Mouse (Mus musculus) embryonic fibroblast, embryonic 13.5 days (primary cell): ENCODE results near the gene Cbl. TPM values are rescaled to one million over a fixed set of nuclear protein-coding genes. Genes with fewer than 3 reads are reported as not detected.
A peak's percentile ranks its signal among the peaks of the same experiment; 100 is the strongest.

Experiments used
- H3K27ac ChIP-seq: 2 replicates; pipeline ENCODE4 v1.5.1; 2012; ENCODE audit warnings: low read length, control low read depth, inconsistent platforms; ENCODE audit not compliant: insufficient read depth
- H3K4me1 ChIP-seq: 2 replicates; pipeline ENCODE4 v1.6.1; 2011; ENCODE audit warnings: low read length; ENCODE audit not compliant: control insufficient read depth, insufficient read depth
- H3K4me3 ChIP-seq: 2 replicates; pipeline ENCODE4 v1.5.1; 2011; ENCODE audit warnings: mild to moderate bottlenecking, control low read depth, low read length; ENCODE audit not compliant: insufficient read depth
- CTCF ChIP-seq: IDR thresholded peaks from 2 replicates; pipeline ENCODE4 v1.5.1; 2011; ENCODE audit warnings: mild to moderate bottlenecking, control low read depth, low read length, moderate library complexity, borderline replicate concordance; ENCODE audit not compliant: insufficient read depth
- POLR2A ChIP-seq: IDR thresholded peaks from 2 replicates; pipeline ENCODE4 v1.6.1; 2011; ENCODE audit warnings: low read depth, mild to moderate bottlenecking, control low read depth, low read length, moderate library complexity
- polyA plus RNA-seq: library from polyadenylated mRNA; stranded (reverse); fragments of >200 nt; gene quantifications from 2 replicates; pipeline ENCODE4 v1.2.4, GENCODE M21; 2011; ENCODE audit warnings: low read depth; ENCODE audit not compliant: missing spikeins, insufficient read length

Cbl gene
- polyA plus RNA-seq, 1 experiment = 44.1 TPM

- no peak overlapping the region for H3K27ac ChIP-seq
- TF ChIP-seq CTCF (no peak), POLR2A (no peak)
- H3K4me3 ChIP-seq = no peak overlapping the region
- no peaks in the 10 kb centered on the region for H3K4me1 ChIP-seq
Measured at GRCm38 (mm10) chr9:44096536-44096935, 137.3 kb downstream of the Cbl start.

GRCm38 (mm10) chr9:44095781-44096180, 138.1 kb downstream of the Cbl start:
- no peak overlapping the region for H3K4me3 ChIP-seq
- H3K27ac ChIP-seq = no peak overlapping the region
- TF ChIP-seq CTCF = no peak
- TF ChIP-seq POLR2A = no peak
- no peaks in the 10 kb centered on the region for H3K4me1 ChIP-seq

GRCm38 (mm10) chr9:44094737-44095136, 139.1 kb downstream of the Cbl start:
- no peaks in the 10 kb centered on the region for H3K4me1 ChIP-seq
- H3K4me3 ChIP-seq = no peak overlapping the region
- no peak overlapping the region for H3K27ac ChIP-seq
- TF ChIP-seq CTCF (no peak), POLR2A (no peak)

GRCm38 (mm10) chr9:44093612-44094503, 140.0 kb downstream of the Cbl start:
- peak; percentile 84 for TF ChIP-seq CTCF
- no peak for TF ChIP-seq POLR2A
- Histone ChIP-seq H3K4me1 (no peaks in the 10 kb centered on the region), H3K4me3 (no peak overlapping the region), H3K27ac (no peak overlapping the region)

Other genes starting within 250 kb of the Cbl start
- 930 and 1,281 TPM in 2 replicates for gene Thy1, start 190.7 kb downstream of the Cbl start, polyA plus RNA-seq
- gene Usp2, start 167.0 kb downstream of the Cbl start, polyA plus RNA-seq = 6.5 and 6.6 TPM in 2 replicates
- gene Mfrp, start 132.3 kb downstream of the Cbl start, polyA plus RNA-seq = 0.12 TPM in 1 of 2 replicates, not detected in the other
- gene C1qtnf5, start 126.8 kb downstream of the Cbl start, polyA plus RNA-seq = 25.4 and 36.4 TPM in 2 replicates
- gene Gm49380, start 120.5 kb downstream of the Cbl start, polyA plus RNA-seq = 0.21 and 0.25 TPM in 2 replicates
- gene Rnf26, start 120.5 kb downstream of the Cbl start, polyA plus RNA-seq = 40.2 and 46.0 TPM in 2 replicates
- gene Mcam, start 99.6 kb downstream of the Cbl start, polyA plus RNA-seq = 66.4 and 124 TPM in 2 replicates
- gene Ccdc153, start 6.6 kb upstream of the Cbl start, polyA plus RNA-seq = not detected in 2 replicates
- not detected in 2 replicates for gene Pdzd3, start 17.4 kb upstream of the Cbl start, polyA plus RNA-seq
- gene Nlrx1, start 34.5 kb upstream of the Cbl start, polyA plus RNA-seq = 5.9 and 6.6 TPM in 2 replicates
- gene Abcg4, start 54.6 kb upstream of the Cbl start, polyA plus RNA-seq = 1.0 and 1.6 TPM in 2 replicates
- 13.4 and 16.4 TPM in 2 replicates for gene Hinfp, start 71.6 kb upstream of the Cbl start, polyA plus RNA-seq
- gene C2cd2l, start 86.2 kb upstream of the Cbl start, polyA plus RNA-seq = 9.4 and 10.5 TPM in 2 replicates
- gene Dpagt1, start 92.0 kb upstream of the Cbl start, polyA plus RNA-seq = 39.7 and 54.7 TPM in 2 replicates
- 50.9 and 74.7 TPM in 2 replicates for gene H2afx, start 100.6 kb upstream of the Cbl start, polyA plus RNA-seq
- 46.8 and 51.9 TPM in 2 replicates for gene Hmbs, start 110.2 kb upstream of the Cbl start, polyA plus RNA-seq
- 33.8 and 35.4 TPM in 2 replicates for gene Vps11, start 127.6 kb upstream of the Cbl start, polyA plus RNA-seq
- gene Hyou1, start 145.4 kb upstream of the Cbl start, polyA plus RNA-seq = 88.7 and 101 TPM in 2 replicates
- gene Slc37a4, start 162.8 kb upstream of the Cbl start, polyA plus RNA-seq = 7.0 and 7.7 TPM in 2 replicates
- 2,978 and 3,912 TPM in 2 replicates for gene Rps25, start 173.1 kb upstream of the Cbl start, polyA plus RNA-seq
- gene Trappc4, start 173.6 kb upstream of the Cbl start, polyA plus RNA-seq = 104 and 112 TPM in 2 replicates
- gene Ccdc84, start 184.5 kb upstream of the Cbl start, polyA plus RNA-seq = 10.2 and 13.4 TPM in 2 replicates
- gene Foxr1, start 207.1 kb upstream of the Cbl start, polyA plus RNA-seq = not detected in 2 replicates
- not detected in 2 replicates for gene Upk2, start 220.9 kb upstream of the Cbl start, polyA plus RNA-seq
- 56.0 and 61.6 TPM in 2 replicates for gene Bcl9l, start 248.8 kb upstream of the Cbl start, polyA plus RNA-seq